Mouse (Mus musculus) thymus, adult 2 months (tissue): Measurements from ENCODE around the gene Ifnz.

Experiments used
- CTCF ChIP-seq: fragments of 200-500 bp; IDR thresholded peaks from 2 replicates; pipeline ENCODE4 v1.5.1; 2012; ENCODE audit warnings: mild to moderate bottlenecking, control low read depth, low read length, moderate library complexity, borderline replicate concordance; ENCODE audit not compliant: control insufficient read depth, poor library complexity, insufficient read depth; ENCODE audit errors: extremely low read depth
- POLR2A ChIP-seq: fragments of 200-500 bp; IDR thresholded peaks from 2 replicates; pipeline ENCODE4 v1.6.1; 2012; ENCODE audit warnings: mild to moderate bottlenecking, low read length, control low read depth, moderate library complexity; ENCODE audit not compliant: control insufficient read depth, poor library complexity, insufficient read depth; ENCODE audit errors: extremely low read depth

DNA sequence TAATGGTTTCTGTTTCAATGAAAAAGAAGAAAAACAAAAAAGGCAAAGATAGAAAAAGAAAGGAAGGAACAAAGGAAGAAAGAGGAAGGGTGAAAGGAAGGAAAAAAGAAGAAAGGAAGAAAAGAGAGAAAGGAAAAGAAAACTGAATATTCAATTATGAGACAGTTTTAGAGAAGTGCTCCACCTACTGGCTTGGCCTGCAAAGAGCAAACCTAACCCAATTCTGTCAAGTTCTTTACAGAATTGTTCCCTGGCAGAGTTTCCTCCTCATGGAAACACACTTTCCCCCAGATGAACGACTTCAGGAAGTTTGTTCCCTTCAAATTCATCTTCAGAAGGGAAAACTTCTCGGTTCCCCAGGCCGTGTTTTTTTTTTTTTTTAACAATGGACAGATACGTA is 41.1 kb downstream of the Ifnz start:
- TF ChIP-seq CTCF (no peak), POLR2A (no peak)
